Mouse (Mus musculus) ovary, postnatal 10 days (tissue): Measurements from ENCODE around the gene Esrrg.
A peak's percentile ranks its signal among the peaks of the same experiment; 100 is the strongest.

ENCODE experiments used
- DNase-seq: peaks from one replicate; pipeline ENCODE4 v3.0.0; 2022; ENCODE audit warnings: low spot score

The Esrrg gene

DNA sequence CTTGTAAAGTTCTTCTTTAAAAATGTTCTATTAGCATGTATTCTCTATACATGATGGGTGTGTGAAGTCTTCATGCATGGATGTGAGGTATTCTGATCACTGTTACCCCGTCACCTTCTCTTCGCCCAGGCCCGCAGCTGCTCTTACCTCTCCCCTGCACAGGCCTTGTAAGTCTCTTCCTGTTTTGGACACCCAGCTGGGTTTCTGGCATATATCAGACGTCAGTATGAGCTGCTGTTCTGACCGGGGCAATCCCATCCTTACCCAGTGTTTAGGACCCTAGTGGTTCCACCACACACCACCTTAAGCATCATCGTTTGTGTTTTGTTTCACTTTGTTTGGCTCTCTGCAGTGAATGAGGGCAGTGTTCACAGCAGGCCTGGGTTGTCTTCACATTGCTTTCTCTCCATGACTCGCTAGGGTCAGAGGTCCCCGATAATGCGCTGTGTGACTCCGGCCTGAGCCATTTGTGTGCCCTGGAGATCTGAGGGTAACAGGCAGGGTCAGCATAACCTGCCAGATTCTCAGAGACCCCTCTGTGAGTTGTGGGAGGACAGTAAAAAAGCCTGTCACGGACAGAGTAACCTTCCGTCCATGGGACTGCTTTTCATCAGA lies 471.8 kb downstream of the Esrrg start:
- DNase-seq = no peak

- DNase-seq = no peak
These were observed 474.4 kb downstream of the Esrrg start for GRCm38 (mm10) chr1:188082665-188083640.

GRCm38 (mm10) chr1:188085116-188085879 lies 476.7 kb downstream of the Esrrg start:
- no peak for DNase-seq

GRCm38 (mm10) chr1:188093724-188094123 lies 485.1 kb downstream of the Esrrg start:
- DNase-seq = no peak

DNA sequence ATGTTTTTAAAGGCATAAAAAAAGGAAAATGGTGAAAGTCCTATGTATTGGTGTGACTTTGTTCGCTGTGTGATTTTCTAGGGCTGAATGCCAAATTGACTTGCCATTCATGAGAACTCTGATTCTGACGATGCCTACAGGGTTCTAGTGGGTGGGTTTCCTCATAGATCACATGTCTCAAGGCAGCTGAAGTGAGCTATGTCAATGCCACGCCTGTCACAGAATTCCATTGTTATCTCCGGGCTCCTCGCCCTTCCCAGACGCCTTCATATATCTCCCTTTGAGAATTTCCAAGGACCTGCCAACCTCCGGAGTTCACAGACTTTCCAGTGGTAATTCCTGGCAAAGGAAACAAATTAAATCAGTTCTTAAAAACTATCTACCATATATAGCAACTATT lies 493.2 kb downstream of the Esrrg start:
- no peak for DNase-seq

GRCm38 (mm10) chr1:188103179-188103578 lies 494.6 kb downstream of the Esrrg start:
- no peak for DNase-seq

- no peak for DNase-seq
These were observed 496.9 kb downstream of the Esrrg start for GRCm38 (mm10) chr1:188105516-188105915.

- DNase-seq = peak; percentile 5
These were observed 499.4 kb downstream of the Esrrg start for GRCm38 (mm10) chr1:188107946-188108345.

- DNase-seq = no peak
These were observed 503.0 kb downstream of the Esrrg start for GRCm38 (mm10) chr1:188111552-188111951.

DNA sequence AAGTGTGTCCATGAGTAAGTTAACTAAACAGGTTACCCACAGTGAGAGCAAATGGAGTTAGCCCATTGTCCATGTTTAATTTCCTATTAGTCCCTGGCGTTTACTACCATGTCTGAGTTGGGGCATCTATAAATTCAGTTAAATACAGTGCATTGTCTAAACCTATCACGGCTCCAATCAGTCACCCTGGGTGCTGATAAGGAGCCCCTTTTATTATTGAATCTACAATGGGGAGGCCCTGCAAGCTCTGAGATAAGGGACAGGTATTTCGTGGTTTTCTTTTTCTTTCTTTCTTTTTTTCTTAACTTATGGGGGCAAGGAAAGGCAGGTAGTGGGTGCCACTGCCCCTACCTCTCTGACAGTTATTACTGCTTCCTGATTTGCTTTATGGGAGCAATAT lies 504.6 kb downstream of the Esrrg start:
- no peak for DNase-seq

DNA sequence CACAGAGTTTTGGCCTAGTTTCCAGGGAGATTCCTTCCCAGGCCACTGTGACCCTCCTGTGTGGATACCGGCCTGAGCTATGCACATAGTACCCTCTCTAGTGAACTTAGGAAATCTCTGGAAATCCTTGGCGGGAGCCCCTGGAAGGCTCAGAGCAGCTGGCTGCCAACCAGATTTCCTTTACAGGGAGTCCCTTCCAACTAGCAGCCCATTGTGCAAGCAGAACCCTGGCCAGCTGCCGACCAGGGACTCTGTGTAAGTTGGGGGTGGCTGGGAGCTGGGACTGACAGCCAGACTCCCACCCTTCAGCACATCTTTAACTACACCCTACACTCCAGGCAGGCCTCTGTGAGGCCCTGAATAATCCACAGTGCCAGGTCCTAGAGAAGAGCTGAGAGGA lies 509.5 kb downstream of the Esrrg start:
- peak; percentile 63 for DNase-seq

- DNase-seq = no peak
These were observed 511.2 kb downstream of the Esrrg start for GRCm38 (mm10) chr1:188119806-188120205.

DNA sequence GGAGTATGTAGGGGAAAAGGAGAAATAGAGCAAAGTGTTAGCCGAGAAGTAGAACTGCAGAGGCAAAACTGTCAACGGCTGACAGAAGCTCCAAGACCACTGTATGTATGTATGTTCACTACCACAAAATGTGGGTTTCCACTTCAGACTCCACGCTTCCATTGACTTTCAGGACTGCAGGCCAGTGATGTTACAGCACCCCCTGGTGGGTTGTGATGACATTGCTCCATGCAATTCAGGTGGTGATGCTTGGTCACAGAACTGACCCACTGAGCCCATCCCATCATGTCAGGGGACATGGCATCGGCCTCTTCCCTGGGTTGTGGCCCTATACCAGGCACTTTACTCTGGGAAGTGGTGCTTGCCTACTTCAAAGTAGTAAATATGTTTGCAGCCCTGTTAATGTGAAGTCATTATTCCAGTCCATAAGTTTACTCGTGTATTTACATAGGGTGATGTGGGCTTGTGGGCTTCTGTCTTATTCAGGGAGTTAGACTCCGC lies 517.0 kb downstream of the Esrrg start:
- DNase-seq = no peak

DNA sequence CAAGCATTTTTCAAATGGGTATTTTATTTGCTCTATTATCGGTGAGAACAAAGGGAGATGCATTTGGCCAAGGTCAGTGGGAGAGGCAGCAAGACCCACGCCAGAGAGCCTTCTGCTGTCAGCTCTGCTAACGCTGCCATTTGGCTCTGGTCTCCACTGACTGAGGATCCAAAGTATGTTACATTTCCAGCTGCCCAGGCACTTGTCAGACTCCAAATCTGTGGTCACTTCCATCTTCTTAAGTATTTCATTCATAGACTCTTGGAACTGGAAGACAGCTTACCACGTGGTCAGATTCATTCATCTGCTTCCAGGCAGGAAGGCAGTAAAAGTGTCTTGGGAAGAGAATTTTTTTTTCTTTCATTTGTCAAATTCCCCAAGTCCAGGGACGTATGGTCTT lies 527.5 kb downstream of the Esrrg start:
- DNase-seq = no peak

DNA sequence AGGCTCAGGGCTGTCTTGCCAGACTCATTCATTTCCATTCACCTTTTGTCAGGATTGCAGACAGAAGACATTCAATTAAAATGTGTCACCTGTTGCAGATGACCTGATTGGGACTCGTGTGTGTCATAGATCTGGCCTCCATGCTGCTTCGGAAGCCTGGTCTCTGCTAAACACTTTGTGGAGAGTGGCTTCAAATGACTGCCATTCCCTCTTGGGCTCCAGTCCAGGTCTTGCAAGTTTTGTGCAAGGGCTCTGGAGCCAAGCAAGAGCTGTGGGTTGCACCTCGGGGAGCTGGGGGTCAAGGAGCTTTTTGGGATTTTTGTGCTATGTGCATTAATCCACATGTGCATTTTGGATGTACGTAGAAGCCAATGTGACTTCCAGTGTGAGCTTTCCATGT lies 530.9 kb downstream of the Esrrg start:
- DNase-seq = no peak

GRCm38 (mm10) chr1:188140221-188140620 lies 531.6 kb downstream of the Esrrg start:
- no peak for DNase-seq

GRCm38 (mm10) chr1:188147381-188148156 lies 539.0 kb downstream of the Esrrg start:
- no peak for DNase-seq

DNA sequence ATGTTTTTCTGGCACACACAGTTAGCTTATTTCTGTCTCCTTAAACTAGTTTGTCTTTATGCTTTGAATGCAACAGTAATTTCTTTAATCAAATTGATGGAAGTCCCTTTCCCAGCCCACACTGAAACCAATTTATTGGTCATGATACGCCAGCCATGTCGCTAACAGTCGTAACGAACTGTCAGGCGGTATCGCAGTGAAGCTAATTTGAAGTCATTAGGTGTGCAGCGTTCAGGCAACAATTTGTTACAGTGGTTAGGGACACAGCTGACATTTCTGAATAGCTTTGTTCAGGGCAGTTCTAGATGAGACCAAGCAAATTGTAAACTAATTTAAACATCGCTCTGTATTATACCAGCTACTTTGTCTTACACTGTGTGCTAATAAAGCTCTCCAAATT lies 542.5 kb downstream of the Esrrg start:
- DNase-seq = no peak

DNA sequence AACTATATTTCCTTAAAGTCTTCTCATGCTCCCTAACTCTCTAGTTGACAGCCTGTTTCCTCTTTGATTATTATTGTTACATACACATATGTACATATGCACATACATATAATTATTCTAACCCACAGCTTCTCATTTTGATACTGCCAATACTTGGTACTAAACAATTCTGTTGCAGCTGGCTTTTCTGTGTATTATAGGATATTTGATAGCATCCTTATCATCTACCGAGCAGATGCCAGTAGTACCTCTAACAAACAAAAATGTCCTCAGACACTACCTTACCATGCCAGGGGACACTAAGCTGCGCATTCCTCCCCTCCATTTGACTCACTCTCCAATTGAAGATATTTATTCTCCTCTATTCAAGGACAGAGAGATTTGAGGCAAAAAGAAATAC lies 543.4 kb downstream of the Esrrg start:
- no peak for DNase-seq

- no peak for DNase-seq
These were observed 545.1 kb downstream of the Esrrg start for GRCm38 (mm10) chr1:188153665-188154064.

GRCm38 (mm10) chr1:188154466-188155110 lies 546.0 kb downstream of the Esrrg start:
- DNase-seq = no peak
